Mouse (Mus musculus): ENCODE measurements around the gene Ppl.

GRCm38 (mm10) chr16:5155014-5155413 lies 22.8 kb upstream of the Ppl start:
- no peak for TF ChIP-seq USF1 (IDR thresholded peaks at IDR 0.05; ENCODE audit: low read depth)
- TF ChIP-seq MYOD1 (IDR thresholded peaks at IDR 0.05; ENCODE audit: control insufficient read depth, insufficient read length, low read depth): no peak

All from C2C12 (cell line).